Mouse (Mus musculus) cerebellum, adult 2 months (tissue): Measurements from ENCODE around the gene Pdcl3. TPM values are rescaled to one million over a fixed set of nuclear protein-coding genes. Genes with fewer than 3 reads are reported as not detected.
"Not testable (repeated sequence)": the region's sequence is repeated elsewhere in the genome, so short reads cannot be mapped to it uniquely, and the experiment has no call there.

Experiments
- DNase-seq, 2 experiments: peaks; one replicate each; pipeline ENCODE4 v3.0.0; 2021
- H3K27ac ChIP-seq: fragments of 200-500 bp; 2 replicates; pipeline ENCODE4 v1.5.1; 2012; ENCODE audit warnings: low read length, control low read depth, inconsistent platforms; ENCODE audit not compliant: insufficient read depth
- H3K27me3 ChIP-seq: fragments of 200-500 bp; 2 replicates; pipeline ENCODE4 v1.6.1; 2012; ENCODE audit warnings: inconsistent platforms, mild to moderate bottlenecking, low read length, moderate library complexity; ENCODE audit not compliant: control insufficient read depth, insufficient read depth
- H3K4me1 ChIP-seq: fragments of 200-500 bp; 2 replicates; pipeline ENCODE4 v1.6.1; 2011; ENCODE audit warnings: low read length; ENCODE audit not compliant: control insufficient read depth, insufficient read depth
- H3K4me3 ChIP-seq: fragments of 200-500 bp; replicated peaks from 2 replicates; pipeline ENCODE3; 2011; ENCODE audit warnings: mild to moderate bottlenecking, low read depth, low read length, control low read depth; ENCODE audit not compliant: insufficient read depth
- CTCF ChIP-seq: fragments of 200-500 bp; IDR thresholded peaks from 2 replicates; pipeline ENCODE4 v1.5.1; 2011; ENCODE audit warnings: low read depth, mild to moderate bottlenecking, control low read depth, low read length, moderate library complexity, borderline replicate concordance; ENCODE audit not compliant: insufficient read depth
- POLR2A ChIP-seq: fragments of 200-500 bp; IDR thresholded peaks from 2 replicates; pipeline ENCODE4 v1.6.1; 2011; ENCODE audit warnings: low read length, control low read depth, borderline replicate concordance; ENCODE audit not compliant: insufficient read depth
- WGBS: fragments of 180-500 bp; shearing (Covaris S2); methylation state at CpG from one replicate; pipeline ENCODE4 v1.1.7; 2018; 5-methylcytosine and 5-hydroxymethylcytosine counted together
- polyA plus RNA-seq: library from polyadenylated mRNA; depleted of rRNA; stranded (reverse); fragments of >200 nt; gene quantifications from 2 replicates; pipeline ENCODE4 v1.2.3, GENCODE M21; 2012; rRNA removed

Gene Pdcl3
- polyA plus RNA-seq, 1 experiment: 65.4 TPM

GRCm38 (mm10) chr1:39029176-39029575, 43.8 kb downstream of the Pdcl3 start:
- H3K27me3 ChIP-seq: no peaks in the 10 kb centered on the region
- 82% methylated on average over 7 of the region's 7 CpGs for WGBS
- peaks cover 12% of the 10 kb centered on the region for H3K4me1 ChIP-seq
- no peak for DNase-seq
- no peak overlapping the region for H3K4me3 ChIP-seq
- TF ChIP-seq POLR2A (no peak), CTCF (no peak)
- H3K27ac ChIP-seq: no peak overlapping the region

GRCm38 (mm10) chr1:39030108-39030507, 44.7 kb downstream of the Pdcl3 start:
- H3K27ac ChIP-seq: no peak overlapping the region
- no peak overlapping the region for H3K4me3 ChIP-seq
- no peak for DNase-seq
- H3K4me1 ChIP-seq: peaks cover 8% of the 10 kb centered on the region
- 17% methylated on average over 7 of the region's 7 CpGs for WGBS
- no peaks in the 10 kb centered on the region for H3K27me3 ChIP-seq
- TF ChIP-seq POLR2A (no peak), CTCF (no peak)

- no peak for DNase-seq
- Histone ChIP-seq H3K27me3 (no peaks in the 10 kb centered on the region), H3K4me3 (no peak overlapping the region), H3K27ac (no peak overlapping the region), H3K4me1 (no peaks in the 10 kb centered on the region)
- TF ChIP-seq CTCF (no peak), POLR2A (no peak)
- WGBS: 84% methylated on average over 9 of the region's 9 CpGs
These were observed 50.4 kb downstream of the Pdcl3 start for GRCm38 (mm10) chr1:39035817-39036216.

GRCm38 (mm10) chr1:39042188-39042587, 56.8 kb downstream of the Pdcl3 start:
- no peak for DNase-seq
- Histone ChIP-seq H3K27me3 (no peaks in the 10 kb centered on the region), H3K4me3 (no peak overlapping the region), H3K4me1 (no peaks in the 10 kb centered on the region), H3K27ac (no peak overlapping the region)
- 50% methylated on average over 2 of the region's 2 CpGs for WGBS
- TF ChIP-seq POLR2A: no peak
- TF ChIP-seq CTCF: no peak

- WGBS: 97% methylated on average over 1 of the region's 1 CpGs
These were observed 59.0 kb downstream of the Pdcl3 start for GRCm38 (mm10) chr1:39044442-39044841.

GRCm38 (mm10) chr1:39046689-39047088, 61.3 kb downstream of the Pdcl3 start:
- DNase-seq: no peak
- no peak overlapping the region for H3K27ac ChIP-seq
- H3K4me3 ChIP-seq: no peak overlapping the region
- WGBS: 19% methylated on average over 7 of the region's 7 CpGs
- H3K27me3 ChIP-seq: no peaks in the 10 kb centered on the region
- TF ChIP-seq CTCF (no peak), POLR2A (no peak)
- no peaks in the 10 kb centered on the region for H3K4me1 ChIP-seq

More at GRCm38 (mm10) chr1:39044442-39044841, 59.0 kb downstream of the Pdcl3 start:
- not testable (repeated sequence) for H3K4me3 ChIP-seq, H3K4me1 ChIP-seq, H3K27ac ChIP-seq, DNase-seq, H3K27me3 ChIP-seq

Other genes starting within 250 kb of the Pdcl3 start
- 66.4 and 70.0 TPM in 2 replicates for gene Lonrf2, start 148.9 kb upstream of the Pdcl3 start, polyA plus RNA-seq
- 41.3 and 43.7 TPM in 2 replicates for gene Chst10, start 87.4 kb upstream of the Pdcl3 start, polyA plus RNA-seq
- not detected in 2 replicates for gene Nms, start 46.5 kb upstream of the Pdcl3 start, polyA plus RNA-seq
- gene Npas2, start 208.1 kb downstream of the Pdcl3 start, polyA plus RNA-seq: 1.8 and 2.0 TPM in 2 replicates